ENCODE assay signal across 37 mouse cellular contexts in genomic region chr19:58695314-58695713, GRCm38 (mm10). TPM values are rescaled to one million over a fixed set of nuclear protein-coding genes. Genes with fewer than 3 reads are reported as not detected.
"Had no signal": no experiment of that assay in that cellular context is flagged by ENCODE, and none has a peak within 500 bp of the region (broad histone marks: within the 10 kb centered on the region; RNA-seq: fewer than 3 reads in every experiment).

No protein-coding gene starts in this region.

- H3K4me3 ChIP-seq: embryonic facial prominence, embryonic 10.5 days; embryonic facial prominence, embryonic 12.5 days; embryonic facial prominence, embryonic 13.5 days; embryonic facial prominence, embryonic 15.5 days; erythroblast, embryonic 14.5 days; forebrain, embryonic 10.5 days; forebrain, embryonic 12.5 days; forebrain, embryonic 13.5 days; forebrain, embryonic 15.5 days; gastrocnemius, adult 2 months had no signal

- DNase-seq: cerebellum, adult 2 months; cerebellum, adult 8-10 months; cerebellum, adult 9-10 months; cerebellum, adult 9-11 months; cerebellum, postnatal 10 days; cerebellum, postnatal 14 days; cerebellum, postnatal 25 days; cerebellum, postnatal 36 days; embryo, embryonic 11 days; forebrain, postnatal 0 days; gastrocnemius, adult 2 months; gastrocnemius, postnatal 10 days; gastrocnemius, postnatal 14 days; gastrocnemius, postnatal 25 days; gastrocnemius, postnatal 36 days; heart, adult 18-20 months had no signal

- H3K4me1 ChIP-seq: embryonic facial prominence, embryonic 10.5 days; embryonic facial prominence, embryonic 13.5 days; embryonic facial prominence, embryonic 15.5 days; forebrain, embryonic 10.5 days; forebrain, embryonic 12.5 days; forebrain, embryonic 15.5 days had no signal

- H3K9ac ChIP-seq: embryonic facial prominence, embryonic 12.5 days; embryonic facial prominence, embryonic 13.5 days; embryonic facial prominence, embryonic 15.5 days; forebrain, embryonic 12.5 days; forebrain, embryonic 13.5 days; forebrain, embryonic 15.5 days; forebrain, postnatal 0 days had no signal

- H3K4me2 ChIP-seq: embryonic facial prominence, embryonic 12.5 days; embryonic facial prominence, embryonic 13.5 days; embryonic facial prominence, embryonic 15.5 days; forebrain, embryonic 12.5 days; forebrain, embryonic 13.5 days; forebrain, embryonic 15.5 days had no signal

- ATAC-seq: forebrain, embryonic 13.5 days; forebrain, embryonic 14.5 days; forebrain, embryonic 15.5 days; forebrain, embryonic 16.5 days; forebrain, postnatal 0 days had no signal

- H3K27me3 ChIP-seq: embryonic facial prominence, embryonic 12.5 days; embryonic facial prominence, embryonic 13.5 days; embryonic facial prominence, embryonic 15.5 days; forebrain, embryonic 12.5 days; forebrain, embryonic 13.5 days; forebrain, embryonic 15.5 days had no signal

- H3K27ac ChIP-seq: embryonic facial prominence, embryonic 10.5 days; embryonic facial prominence, embryonic 12.5 days; embryonic facial prominence, embryonic 13.5 days; embryonic facial prominence, embryonic 15.5 days; forebrain, embryonic 10.5 days; forebrain, embryonic 12.5 days; forebrain, embryonic 13.5 days; forebrain, embryonic 15.5 days; gastrocnemius, adult 2 months had no signal

- H3K36me3 ChIP-seq: embryonic facial prominence, embryonic 10.5 days; embryonic facial prominence, embryonic 12.5 days; embryonic facial prominence, embryonic 13.5 days; embryonic facial prominence, embryonic 15.5 days; forebrain, embryonic 10.5 days; forebrain, embryonic 12.5 days; forebrain, embryonic 15.5 days had no signal

- H3K9me3 ChIP-seq: embryonic facial prominence, embryonic 10.5 days; embryonic facial prominence, embryonic 12.5 days; embryonic facial prominence, embryonic 13.5 days; embryonic facial prominence, embryonic 15.5 days; forebrain, embryonic 10.5 days; forebrain, embryonic 12.5 days; forebrain, embryonic 13.5 days; forebrain, embryonic 15.5 days had no signal

RNA-seq across cellular contexts. Expression of gene Pnliprp1, which starts 33.4 kb away (rescaled TPM):
- total RNA-seq: common myeloid progenitor, adult 5-6 weeks; forebrain, postnatal 0 days; gastrocnemius, adult 2 months; gastrocnemius, adult 8-10 months; gastrocnemius, postnatal 10 days; gastrocnemius, postnatal 14 days; gastrocnemius, postnatal 25 days; gastrocnemius, postnatal 36 days; gastrocnemius, postnatal 4 days; granulocyte monocyte progenitor cell, adult 5-6 weeks; heart, adult 8-10 months had no signal
- polyA plus RNA-seq: cerebellum, adult 2 months; cortical plate, adult 2 months; embryonic facial prominence, embryonic 11.5 days; embryonic facial prominence, embryonic 13.5 days; embryonic facial prominence, embryonic 14.5 days; erythroblast, embryonic 14.5 days; forebrain, embryonic 10.5 days; forebrain, embryonic 11.5 days; forebrain, embryonic 12.5 days; frontal cortex, adult 2 months had no signal

RNA-seq across cellular contexts. Expression of gene Pnlip, which starts 43.0 kb away (rescaled TPM):
- total RNA-seq: common myeloid progenitor, adult 5-6 weeks; gastrocnemius, adult 2 months; gastrocnemius, adult 8-10 months; gastrocnemius, postnatal 10 days; gastrocnemius, postnatal 14 days; gastrocnemius, postnatal 25 days; gastrocnemius, postnatal 36 days; gastrocnemius, postnatal 4 days; granulocyte monocyte progenitor cell, adult 5-6 weeks; heart, adult 18-20 months; heart, adult 8-10 months had no signal
- polyA plus RNA-seq: cerebellum, adult 2 months; embryonic facial prominence, embryonic 10.5 days; embryonic facial prominence, embryonic 11.5 days; embryonic facial prominence, embryonic 12.5 days; embryonic facial prominence, embryonic 13.5 days; embryonic facial prominence, embryonic 14.5 days; embryonic facial prominence, embryonic 15.5 days; erythroblast, embryonic 14.5 days; forebrain, embryonic 10.5 days; forebrain, embryonic 11.5 days; forebrain, embryonic 12.5 days; forebrain, embryonic 13.5 days had no signal
